Mouse (Mus musculus) thymus, postnatal 36 days (tissue): ENCODE results near the gene Ankrd26.
A peak's percentile ranks its signal among the peaks of the same experiment; 100 is the strongest.
"Not testable (repeated sequence)": the region's sequence is repeated elsewhere in the genome, so short reads cannot be mapped to it uniquely, and the experiment has no call there.

Experiments
- DNase-seq, 2 experiments: peaks; one replicate each; pipeline ENCODE4 v3.0.0; 2022; ENCODE audit warnings: mixed read lengths in 2 of 2

Gene Ankrd26

DNA sequence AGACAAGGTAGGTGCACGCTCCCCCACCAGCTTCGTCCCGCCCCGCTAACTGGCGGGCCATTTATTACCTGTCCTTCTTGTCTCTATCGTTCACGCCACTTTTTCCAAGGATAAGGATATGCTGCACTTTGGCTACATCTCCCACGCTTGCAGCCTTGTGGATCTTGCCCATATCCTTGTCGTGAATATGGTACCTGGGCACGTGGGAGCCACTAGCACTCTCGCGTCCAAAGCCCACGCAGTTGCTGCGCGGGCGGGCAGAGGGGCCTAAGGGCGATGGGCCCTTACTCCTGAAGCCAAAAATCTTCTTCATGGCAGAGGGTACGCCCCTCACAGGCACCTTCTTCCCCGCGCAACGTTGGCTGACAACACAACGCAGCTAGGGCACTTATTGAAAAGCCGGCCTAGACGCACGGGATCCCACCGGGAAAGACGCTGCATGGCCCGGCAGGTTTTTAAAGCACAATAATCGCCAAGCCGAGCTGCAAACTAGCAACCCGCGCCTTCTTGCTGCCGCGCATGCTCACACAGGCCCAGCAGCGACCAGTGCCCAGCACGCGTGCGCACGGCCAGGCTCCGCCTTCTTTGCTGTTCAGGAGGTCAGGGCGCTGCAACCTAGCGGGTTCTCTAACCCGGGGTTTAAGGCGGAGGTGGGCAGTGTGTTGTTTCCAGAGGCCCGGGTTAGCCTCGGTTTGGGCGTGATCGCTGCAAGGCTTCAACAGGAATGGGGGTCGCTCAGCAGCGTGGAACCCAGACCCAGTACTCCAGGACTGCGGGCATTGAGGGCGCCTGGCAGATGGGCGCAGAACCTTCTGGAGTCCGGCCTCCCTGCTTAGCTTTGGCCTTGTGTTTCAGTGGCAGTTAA is at the start of gene Ankrd26:
Ankrd26 (minus strand) TSS at position 482 of the 865 bp plus-strand sequence.
- peak; percentile 94 to 95 for DNase-seq

GRCm38 (mm10) chr6:118608906-118609305 is 46.9 kb upstream of the Ankrd26 start:
- no peak for DNase-seq

DNA sequence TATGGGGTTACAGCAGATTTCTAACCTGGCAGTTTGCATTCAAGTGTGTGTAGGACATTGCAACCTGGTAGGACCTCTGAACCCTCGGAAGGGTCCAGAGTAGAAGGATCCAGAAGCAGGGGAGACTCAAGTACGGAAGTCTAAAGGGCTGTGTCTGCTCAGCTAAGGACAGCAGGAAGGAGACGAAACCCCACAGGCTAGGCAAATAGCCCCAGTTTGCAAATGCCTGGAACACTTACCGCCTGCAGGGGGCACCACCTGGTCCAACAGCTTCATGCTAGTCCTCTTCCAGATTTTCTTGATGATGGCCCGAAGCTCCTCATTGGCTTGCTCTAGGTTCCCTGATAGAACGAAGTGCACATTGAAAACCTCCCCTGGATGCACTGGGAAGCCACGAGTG is 43.9 kb upstream of the Ankrd26 start:
- DNase-seq: no peak

DNA sequence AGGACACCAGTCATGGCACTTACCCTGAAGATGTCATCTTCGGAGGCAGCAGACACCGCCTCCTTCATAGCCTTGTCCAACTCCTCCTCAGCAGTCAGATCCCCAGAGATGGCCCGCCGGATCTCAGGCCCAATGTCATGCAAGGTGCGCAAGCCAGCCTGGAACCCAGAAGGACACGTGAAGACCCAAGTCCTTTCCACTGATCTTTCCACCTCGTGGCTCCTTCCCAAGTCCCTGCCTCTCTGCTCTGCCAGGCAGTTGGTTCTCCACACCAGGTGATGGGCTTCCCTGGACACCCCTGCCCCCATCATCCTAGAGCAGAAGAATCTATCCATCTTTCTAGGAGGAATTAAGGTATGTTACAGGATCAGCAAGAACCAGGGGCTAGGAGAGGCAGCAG is 41.8 kb upstream of the Ankrd26 start:
- no peak for DNase-seq

- no peak for DNase-seq
Measured at GRCm38 (mm10) chr6:118595681-118596055, 33.6 kb upstream of the Ankrd26 start.

GRCm38 (mm10) chr6:118594833-118595680 is 33.0 kb upstream of the Ankrd26 start:
- no peak for DNase-seq

DNA sequence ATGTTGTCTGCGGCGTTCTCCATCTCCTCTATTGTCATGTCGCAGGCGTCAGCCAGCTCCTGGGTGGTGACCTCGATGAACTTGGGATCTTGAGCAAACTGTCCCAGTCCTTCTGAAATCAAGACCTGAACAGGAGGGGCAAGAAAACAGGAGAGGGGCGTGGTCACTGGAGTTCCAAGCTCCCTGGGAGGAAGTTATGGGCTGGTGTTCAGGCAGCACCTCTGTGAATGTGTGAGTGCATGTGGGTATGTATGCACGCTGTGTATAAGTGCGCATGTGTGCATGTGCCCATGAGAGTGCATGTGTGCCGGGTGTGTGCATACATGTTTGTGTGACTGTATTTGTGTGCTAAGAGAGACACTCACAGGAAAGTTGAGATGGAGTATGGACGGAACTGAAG is 32.0 kb upstream of the Ankrd26 start:
- no peak for DNase-seq

GRCm38 (mm10) chr6:118593377-118594061 is 31.5 kb upstream of the Ankrd26 start:
- no peak for DNase-seq

GRCm38 (mm10) chr6:118592662-118593376 is 30.8 kb upstream of the Ankrd26 start:
- DNase-seq: no peak

GRCm38 (mm10) chr6:118578741-118579140 is 16.7 kb upstream of the Ankrd26 start:
- DNase-seq: not testable (repeated sequence)

DNA sequence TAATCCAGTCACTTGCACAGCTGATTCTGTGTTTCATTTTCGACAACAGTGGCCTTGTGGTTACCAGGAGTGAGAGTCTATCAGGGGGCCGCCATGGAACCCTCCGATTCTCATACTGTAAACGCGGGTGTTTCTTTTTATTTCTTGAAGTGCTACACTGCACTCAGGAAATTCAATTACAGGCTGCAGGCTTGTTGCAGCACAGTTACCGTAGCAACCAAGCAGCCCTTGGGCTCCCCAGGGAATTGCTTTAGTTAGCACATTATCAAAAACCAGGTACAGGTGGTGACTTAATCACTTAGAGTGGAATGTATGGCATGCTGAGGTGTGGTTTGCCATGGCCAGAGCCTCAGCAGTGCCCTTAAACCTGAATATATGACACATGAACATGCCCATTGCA is 12.3 kb upstream of the Ankrd26 start:
- no peak for DNase-seq

- DNase-seq: no peak
Measured at GRCm38 (mm10) chr6:118567816-118568215, 5.8 kb upstream of the Ankrd26 start.

GRCm38 (mm10) chr6:118561225-118561624 is 801 bp downstream of the Ankrd26 start:
- no peak for DNase-seq

DNA sequence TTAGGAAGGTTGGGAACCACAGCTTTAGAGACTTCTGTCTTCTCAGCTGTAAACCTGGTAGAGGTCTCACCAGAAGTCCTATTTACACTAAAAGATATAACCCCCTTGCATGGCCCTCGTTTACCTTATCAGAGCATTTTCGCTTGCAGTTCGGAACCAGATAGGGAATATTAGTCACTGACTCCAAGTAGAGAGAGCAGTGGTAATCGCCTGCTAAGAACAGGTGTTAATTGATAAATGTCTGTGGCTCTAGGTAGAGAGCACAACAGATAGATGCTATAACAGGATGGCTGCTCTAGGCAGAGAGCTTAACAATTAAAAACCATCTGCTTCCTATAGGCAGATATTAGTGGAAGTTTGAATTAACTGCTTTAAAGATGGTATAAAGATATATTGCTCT is 23.4 kb downstream of the Ankrd26 start:
- DNase-seq: no peak

DNA sequence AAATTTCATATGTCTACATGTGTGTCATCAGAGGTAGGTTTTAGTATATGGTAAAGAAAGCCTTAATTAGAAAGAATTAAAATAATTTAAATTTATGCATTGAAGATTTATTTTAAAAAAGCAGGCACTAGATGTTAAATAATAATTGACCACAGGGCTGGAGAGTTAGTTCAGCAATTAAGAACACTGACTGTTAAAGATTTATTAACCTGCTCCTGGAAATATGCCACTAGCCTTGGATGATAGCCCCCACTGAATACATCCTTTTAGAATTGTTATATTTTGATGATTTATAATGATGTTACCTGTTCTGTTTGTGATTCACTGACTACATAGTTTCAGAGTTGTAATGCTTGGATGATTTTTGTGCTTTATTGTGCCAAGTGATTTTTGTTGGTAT is 24.8 kb downstream of the Ankrd26 start:
- not testable (repeated sequence) for DNase-seq

- DNase-seq: no peak
Measured at GRCm38 (mm10) chr6:118535321-118535720, 26.7 kb downstream of the Ankrd26 start.

DNA sequence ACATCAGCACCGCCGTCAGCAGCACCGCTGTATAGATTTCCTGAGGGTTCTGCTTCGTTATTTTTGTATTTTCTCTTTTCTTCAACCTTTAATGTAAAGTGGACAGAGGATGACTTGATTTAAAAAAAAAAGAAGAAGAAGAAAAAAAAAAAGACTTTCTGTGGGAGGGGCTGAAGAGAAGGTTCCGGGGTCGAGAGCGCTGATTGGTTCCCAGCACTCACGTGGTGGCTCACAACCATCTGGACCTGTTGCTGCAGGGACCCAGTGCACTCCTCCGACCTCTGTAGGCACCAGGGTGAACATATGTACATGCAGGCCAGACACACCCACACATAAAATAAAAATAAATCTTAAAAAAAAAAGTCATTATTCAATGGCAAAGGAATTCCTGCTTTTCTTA is 28.6 kb downstream of the Ankrd26 start:
- no peak for DNase-seq

- DNase-seq: no peak
Measured at GRCm38 (mm10) chr6:118520668-118521067, 41.4 kb downstream of the Ankrd26 start.

- no peak for DNase-seq
Measured at GRCm38 (mm10) chr6:118513335-118514012, 48.6 kb downstream of the Ankrd26 start.

- DNase-seq: no peak
Measured at GRCm38 (mm10) chr6:118499010-118499409, 63.0 kb downstream of the Ankrd26 start.

DNA sequence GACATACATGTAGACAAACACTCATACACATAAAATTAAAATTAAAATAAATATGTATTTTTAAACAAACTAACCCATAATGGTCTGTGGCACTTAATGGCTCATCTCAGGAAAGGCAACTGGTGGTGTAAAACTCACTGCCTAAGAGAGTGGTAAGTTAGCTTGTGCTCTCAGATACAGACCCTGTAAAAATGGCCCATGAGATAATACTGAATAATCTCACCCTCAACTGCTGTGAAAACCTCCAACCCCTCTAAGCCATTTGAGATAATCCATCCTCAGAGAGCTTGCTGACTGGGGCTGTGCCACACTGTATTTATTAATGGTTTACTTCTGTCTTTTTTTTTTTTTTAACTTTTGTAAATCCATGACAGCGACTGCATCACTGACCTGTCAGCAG is 79.9 kb downstream of the Ankrd26 start:
- DNase-seq: no peak
